ENCODE assay signal across 12 mouse cellular contexts in the genomic region with DNA sequence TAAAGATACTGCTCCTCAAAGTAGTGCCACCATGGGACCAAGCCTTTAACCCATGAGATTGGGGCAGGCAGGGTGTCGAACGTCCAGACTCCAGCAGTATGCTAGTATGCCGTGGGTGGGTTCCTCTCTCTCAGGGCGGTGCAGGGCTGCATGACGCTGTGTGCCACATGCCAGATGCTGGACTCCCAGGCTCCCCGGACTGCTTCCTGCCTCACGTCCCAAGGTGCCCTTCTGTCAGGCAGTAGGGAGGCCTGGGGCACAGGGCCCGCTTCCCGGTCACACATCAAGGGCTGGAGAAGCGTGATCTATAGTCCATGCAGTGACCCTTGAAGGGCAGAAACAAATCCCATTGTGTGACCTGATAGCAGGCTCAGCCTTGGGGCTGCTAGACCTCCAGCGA.
A peak's percentile ranks its signal among the peaks of the same experiment; 100 is the strongest.
DNase-seq lines count a peak whose midpoint lies in the region; ATAC-seq and TF ChIP-seq lines count a peak whose summit lies in the region.
"Had no signal": no experiment of that assay in that cellular context is flagged by ENCODE, and none has a peak within 500 bp of the region (broad histone marks: within the 10 kb centered on the region; RNA-seq: fewer than 3 reads in every experiment).

No protein-coding gene starts in this region.

- H3K4me1 ChIP-seq in lung, embryonic 14.5 days (ENCODE audit: insufficient read depth) = peaks cover 2% of the 10 kb centered on the region; the same call in 1 of the 2 replicates
- no peaks in the 10 kb centered on the region for H3K4me1 ChIP-seq in lung, adult 2 months (ENCODE audit: control insufficient read depth, insufficient read depth, low read length)
- peaks cover 18% of the 10 kb centered on the region; the same call in 1 of the 2 replicates for H3K4me1 ChIP-seq in kidney, embryonic 16.5 days (ENCODE audit: insufficient read depth, low read length)
- H3K4me1 ChIP-seq in neural tube, embryonic 15.5 days = 0 out of 2 replicates have a peak, but pooled peaks cover 6% of the 10 kb centered on the region

- TF ChIP-seq CTCF in lung, embryonic 14.5 days (IDR thresholded peaks at IDR 0.05; ENCODE audit: low read depth) = no peak
- TF ChIP-seq CTCF in lung, adult 2 months (IDR thresholded peaks at IDR 0.05; ENCODE audit: insufficient read depth, low read length) = no peak
- TF ChIP-seq CTCF in left cerebral cortex, adult 2 months (IDR thresholded peaks at IDR 0.05) = no peak

- no peak overlapping the region for H3K9ac ChIP-seq in lung, embryonic 14.5 days
- no peak overlapping the region for H3K9ac ChIP-seq in kidney, embryonic 16.5 days (replicated peaks; ENCODE audit: low read length)
- no peak overlapping the region for H3K9ac ChIP-seq in neural tube, embryonic 15.5 days (replicated peaks)

- no peak for TF ChIP-seq POLR2A in lung, adult 2 months (IDR thresholded peaks at IDR 0.05; ENCODE audit: borderline replicate concordance, extremely low read depth, low read depth, low read length)

- no peak overlapping the region for H3K27ac ChIP-seq in lung, embryonic 14.5 days (ENCODE audit: low read depth)
- H3K27ac ChIP-seq in kidney, embryonic 16.5 days (ENCODE audit: low read length) = no peak overlapping the region
- no peak overlapping the region for H3K27ac ChIP-seq in neural tube, embryonic 15.5 days (replicated peaks)
- no peak overlapping the region for H3K27ac ChIP-seq in left cerebral cortex, adult 2 months
- H3K27ac ChIP-seq: layer of hippocampus, adult 2 months had no signal

- DNase-seq in heart, adult 11 months = peak; percentile 78
- DNase-seq in heart, postnatal 4 days = no peak
- DNase-seq in lung, embryonic 14.5 days = no peak
- DNase-seq in lung, adult 2 months = no peak
- no peak for DNase-seq in left cerebral cortex, adult 2 months (ENCODE audit: extremely low spot score in 1 of 2, low spot score in 2 of 2)
- DNase-seq: gastrocnemius, postnatal 14 days; lung, postnatal 36 days had no signal

- 39% methylated on average over 11 of the region's 11 CpGs for WGBS in lung, embryonic 14.5 days
- WGBS in lung, adult 2 months = 56% methylated on average over 11 of the region's 11 CpGs
- 17% methylated on average over 11 of the region's 11 CpGs for WGBS in kidney, embryonic 16.5 days
- 25% methylated on average over 11 of the region's 11 CpGs for WGBS in neural tube, embryonic 15.5 days

- H3K9me3 ChIP-seq in lung, embryonic 14.5 days (ENCODE audit: low read depth, low read length) = no peaks in the 10 kb centered on the region
- H3K9me3 ChIP-seq in kidney, embryonic 16.5 days (ENCODE audit: low read length) = no peaks in the 10 kb centered on the region
- H3K9me3 ChIP-seq in neural tube, embryonic 15.5 days (replicated peaks) = no peaks in the 10 kb centered on the region
- H3K9me3 ChIP-seq: G1E had no signal

- H3K4me3 ChIP-seq in lung, embryonic 14.5 days (ENCODE audit: low read depth, low read length) = no peak overlapping the region
- no peak overlapping the region for H3K4me3 ChIP-seq in lung, adult 2 months (replicated peaks; ENCODE audit: extremely low read depth, low read depth, low read length)
- no peak overlapping the region for H3K4me3 ChIP-seq in kidney, embryonic 16.5 days (ENCODE audit: low read length)
- H3K4me3 ChIP-seq in neural tube, embryonic 15.5 days (replicated peaks) = no peak overlapping the region
- H3K4me3 ChIP-seq in left cerebral cortex, adult 2 months = no peak overlapping the region
- H3K4me3 ChIP-seq: layer of hippocampus, adult 2 months had no signal

- peak; percentile 49; the same call in 1 of the 2 replicates for ATAC-seq in lung, embryonic 14.5 days (ENCODE audit: insufficient read depth)
- ATAC-seq in kidney, embryonic 16.5 days (ENCODE audit: low FRiP score, low TSS enrichment) = peak; percentile 88
- ATAC-seq in neural tube, embryonic 15.5 days (ENCODE audit: low FRiP score) = peak; percentile 31; the same call in 1 of the 2 replicates
- no peak for ATAC-seq in inflammation-experienced regulatory T-cells, adult 6 months

- no peaks in the 10 kb centered on the region for H3K36me3 ChIP-seq in lung, embryonic 14.5 days (ENCODE audit: insufficient read depth)
- no peaks in the 10 kb centered on the region for H3K36me3 ChIP-seq in kidney, embryonic 16.5 days (ENCODE audit: insufficient read depth, low read length)
- no peaks in the 10 kb centered on the region for H3K36me3 ChIP-seq in neural tube, embryonic 15.5 days
- H3K36me3 ChIP-seq: G1E had no signal

- intact Hi-C loops in left cerebral cortex, adult 2 months (cut with DNase I) = loop anchor here (5.0 kb wide), 1 partner anchor 193 kb away; no protein-coding TSS in a partner anchor

- no peak overlapping the region for H3K4me2 ChIP-seq in lung, embryonic 14.5 days
- no peak overlapping the region for H3K4me2 ChIP-seq in kidney, embryonic 16.5 days (replicated peaks; ENCODE audit: low read depth, low read length)
- no peak overlapping the region for H3K4me2 ChIP-seq in neural tube, embryonic 15.5 days

- H3K27me3 ChIP-seq in lung, embryonic 14.5 days (ENCODE audit: insufficient read depth, low read length) = no peaks in the 10 kb centered on the region
- no peaks in the 10 kb centered on the region for H3K27me3 ChIP-seq in kidney, embryonic 16.5 days (ENCODE audit: insufficient read depth, low read length)
- no peaks in the 10 kb centered on the region; the same call in 1 of the 2 replicates for H3K27me3 ChIP-seq in neural tube, embryonic 15.5 days (replicated peaks)
